Mouse (Mus musculus) monocyte, adult 59 days (primary cell): ENCODE measurements around the gene Pramef6. TPM values are rescaled to one million over a fixed set of nuclear protein-coding genes. Genes with fewer than 3 reads are reported as not detected.

Source experiments
- total RNA-seq, 2 experiments: library from RNA; stranded (reverse); gene quantifications; one replicate each; pipeline ENCODE4 v1.2.4; 2023

Pramef6 gene
- not detected for total RNA-seq

GRCm38 (mm10) chr4:143900280-143900679, at the start of gene Pramef6:
Gene Pramef6, minus strand, starts transcription at chr4:143900380.

GRCm38 (mm10) chr4:143846197-143846596, 54.0 kb downstream of the Pramef6 start, which contains the start of gene Gm13103:
Gene Gm13103, plus strand, starts transcription at chr4:143846497.

Other genes starting within 250 kb of the Pramef6 start
- gene Gm13088, start 243.1 kb downstream of the Pramef6 start, total RNA-seq, result not detected
- gene Gm13089, start 197.7 kb downstream of the Pramef6 start, total RNA-seq, result not detected
- gene Gm13078, start 180.9 kb downstream of the Pramef6 start, total RNA-seq, result not detected
- gene Gm13023, start 111.0 kb downstream of the Pramef6 start, total RNA-seq, result not detected
- not detected for gene Gm13084, start 84.3 kb downstream of the Pramef6 start, total RNA-seq
- not detected for gene Gm13103, start 53.9 kb downstream of the Pramef6 start, total RNA-seq
- gene Pramef25, start 50.6 kb upstream of the Pramef6 start, total RNA-seq, result not detected
- gene Gm13101, start 66.6 kb upstream of the Pramef6 start, total RNA-seq, result not detected
- not detected for gene Pramef17, start 94.0 kb upstream of the Pramef6 start, total RNA-seq
- gene Pramel4, start 158.7 kb upstream of the Pramef6 start, total RNA-seq, result not detected
- not detected for gene Gm13102, start 206.1 kb upstream of the Pramef6 start, total RNA-seq